Mouse (Mus musculus): ENCODE measurements around the gene Gtdc1.

- TF ChIP-seq CTCF (IDR thresholded peaks at IDR 0.05; ENCODE audit: low read depth) (no peak), EP300 (IDR thresholded peaks at IDR 0.05; ENCODE audit: low read depth) (no peak)
Measured at GRCm38 (mm10) chr2:44557669-44558281, 369.7 kb downstream of the Gtdc1 start.

Measured in heart, postnatal 0 days (tissue).